Mouse (Mus musculus) kidney, embryonic 15.5 days (tissue): ENCODE measurements around the gene Blnk. TPM values are rescaled to one million over a fixed set of nuclear protein-coding genes. Genes with fewer than 3 reads are reported as not detected.

Experiments
- ATAC-seq: fragments of 200-750 bp; cut with Nextera tagmentation; replicated peaks from 2 replicates; pipeline ENCODE4 v1.8.0; 2017; ENCODE audit warnings: moderate TSS enrichment; ENCODE audit not compliant: low FRiP score
- H3K27ac ChIP-seq: fragments of 300-500 bp; sonication (generic); 2 replicates; pipeline ENCODE4 v1.5.1; 2015; ENCODE audit warnings: mild to moderate bottlenecking, inconsistent platforms
- H3K27me3 ChIP-seq: fragments of 300-500 bp; sonication (generic); 2 replicates; pipeline ENCODE4 v1.6.1; 2015; ENCODE audit warnings: inconsistent platforms
- H3K36me3 ChIP-seq: fragments of 300-500 bp; sonication (generic); 2 replicates; pipeline ENCODE4 v1.6.1; 2015; ENCODE audit warnings: inconsistent platforms
- H3K4me1 ChIP-seq: fragments of 300-500 bp; sonication (generic); 2 replicates; pipeline ENCODE4 v1.6.1; 2015; ENCODE audit warnings: inconsistent platforms
- H3K4me2 ChIP-seq: fragments of 300-500 bp; sonication (generic); 2 replicates; pipeline ENCODE4 v1.6.1; 2015; ENCODE audit warnings: moderate library complexity, mild to moderate bottlenecking, inconsistent platforms
- H3K4me3 ChIP-seq: fragments of 300-500 bp; sonication (generic); replicated peaks from 2 replicates; pipeline ENCODE4 v1.5.1; 2015; ENCODE audit warnings: mild to moderate bottlenecking, inconsistent platforms
- H3K9ac ChIP-seq: fragments of 300-500 bp; sonication (generic); 2 replicates; pipeline ENCODE4 v1.6.1; 2015; ENCODE audit warnings: mild to moderate bottlenecking, inconsistent platforms
- H3K9me3 ChIP-seq: fragments of 300-500 bp; sonication (generic); replicated peaks from 2 replicates; pipeline ENCODE4 v1.6.1; 2016; ENCODE audit warnings: inconsistent platforms
- WGBS: fragments of 180-500 bp; shearing (Covaris S2); methylation state at CpG from one replicate; pipeline ENCODE4 v1.1.7; 2015; ENCODE audit warnings: mixed read lengths; 5-methylcytosine and 5-hydroxymethylcytosine counted together
- polyA plus RNA-seq: library from polyadenylated mRNA; unstranded; fragments of >200 nt; fragmentation: Nextera tagmentation; extraction: Ambion mirVana; gene quantifications from 2 replicates; pipeline ENCODE4 v1.2.1, GENCODE M21; 2015

Blnk gene
- polyA plus RNA-seq, 1 experiment from 2014 or later = 12.6 TPM

GRCm38 (mm10) chr19:40946937-40947577 lies 47.3 kb downstream of the Blnk start:
- Histone ChIP-seq H3K4me2 (no peak overlapping the region), H3K36me3 (no peaks in the 10 kb centered on the region), H3K27ac (no peak overlapping the region), H3K4me1 (no peaks in the 10 kb centered on the region), H3K9ac (no peak overlapping the region), H3K4me3 (no peak overlapping the region), H3K27me3 (no peaks in the 10 kb centered on the region), H3K9me3 (no peaks in the 10 kb centered on the region)
- no peak for ATAC-seq
- 81% methylated on average over 4 of the region's 4 CpGs for WGBS

- Histone ChIP-seq H3K9me3 (0 out of 2 replicates have a peak, but pooled peaks cover 5% of the 10 kb centered on the region), H3K9ac (no peak overlapping the region), H3K27ac (no peak overlapping the region), H3K4me2 (no peak overlapping the region), H3K36me3 (peaks cover 7% of the 10 kb centered on the region; the same call in 1 of the 2 replicates), H3K4me1 (no peaks in the 10 kb centered on the region), H3K27me3 (no peaks in the 10 kb centered on the region), H3K4me3 (no peak overlapping the region)
- ATAC-seq = no peak
- WGBS = 84% methylated on average over 7 of the region's 7 CpGs
Observed at GRCm38 (mm10) chr19:40943552-40943951, 50.8 kb downstream of the Blnk start.

- Histone ChIP-seq H3K4me1 (no peaks in the 10 kb centered on the region), H3K27ac (no peak overlapping the region), H3K9ac (no peak overlapping the region), H3K27me3 (no peaks in the 10 kb centered on the region), H3K4me3 (no peak overlapping the region), H3K36me3 (peaks cover 7% of the 10 kb centered on the region; the same call in 1 of the 2 replicates), H3K4me2 (no peak overlapping the region), H3K9me3 (0 out of 2 replicates have a peak, but pooled peaks cover 5% of the 10 kb centered on the region)
- 54% methylated on average over 5 of the region's 5 CpGs for WGBS
- ATAC-seq = no peak
Observed at GRCm38 (mm10) chr19:40936038-40936437, 58.3 kb downstream of the Blnk start.

- Histone ChIP-seq H3K27me3 (no peaks in the 10 kb centered on the region), H3K4me3 (no peak overlapping the region), H3K4me2 (no peak overlapping the region), H3K9me3 (0 out of 2 replicates have a peak, but pooled peaks cover 5% of the 10 kb centered on the region), H3K4me1 (no peaks in the 10 kb centered on the region), H3K27ac (no peak overlapping the region), H3K36me3 (peaks cover 7% of the 10 kb centered on the region; the same call in 1 of the 2 replicates), H3K9ac (no peak overlapping the region)
- ATAC-seq = no peak
- WGBS = 48% methylated on average over 8 of the region's 8 CpGs
Observed at GRCm38 (mm10) chr19:40935376-40935775, 59.0 kb downstream of the Blnk start.

GRCm38 (mm10) chr19:40931581-40932369 lies 62.6 kb downstream of the Blnk start:
- Histone ChIP-seq H3K9ac (no peak overlapping the region), H3K27ac (no peak overlapping the region), H3K27me3 (no peaks in the 10 kb centered on the region), H3K4me3 (no peak overlapping the region), H3K4me1 (no peaks in the 10 kb centered on the region), H3K9me3 (no peaks in the 10 kb centered on the region), H3K4me2 (no peak overlapping the region), H3K36me3 (no peaks in the 10 kb centered on the region)
- WGBS = 75% methylated on average over 9 of the region's 9 CpGs
- ATAC-seq = no peak

- H3K4me2 ChIP-seq = peak overlapping the region; percentile 66
- ATAC-seq = no peak
- peak overlapping the region; percentile 73 for H3K4me3 ChIP-seq
- H3K36me3 ChIP-seq = no peaks in the 10 kb centered on the region
- H3K4me1 ChIP-seq = 0 out of 2 replicates have a peak, but pooled peaks cover 6% of the 10 kb centered on the region
- WGBS = 3% methylated on average over 6 of the region's 6 CpGs
- H3K9ac ChIP-seq = peak overlapping the region; percentile 62
- H3K9me3 ChIP-seq = peaks cover 7% of the 10 kb centered on the region
- peak overlapping the region; percentile 96 for H3K27ac ChIP-seq
- H3K27me3 ChIP-seq = peaks cover 24% of the 10 kb centered on the region
Observed at GRCm38 (mm10) chr19:40895393-40895703, 99.0 kb downstream of the Blnk start.

GRCm38 (mm10) chr19:40894519-40895392 lies 99.6 kb downstream of the Blnk start, which contains the start of gene Zfp518a:
Gene Zfp518a, plus strand, starts transcription at chr19:40894705.
- H3K27ac ChIP-seq = peak within 1 kb of the TSS; percentile 96
- H3K4me3 ChIP-seq = peak within 1 kb of the TSS; percentile 73
- H3K4me2 ChIP-seq = peak within 1 kb of the TSS; percentile 66
- under 1% methylated on average over 89 of the region's 89 CpGs for WGBS
- peaks cover 28% of the 10 kb centered on the region for H3K27me3 ChIP-seq
- peak; percentile 93 for ATAC-seq
- H3K9ac ChIP-seq = peak within 1 kb of the TSS; percentile 62
- 0 out of 2 replicates have a peak, but pooled peaks cover 6% of the 10 kb centered on the region for H3K4me1 ChIP-seq
- no peaks in the 10 kb centered on the region for H3K36me3 ChIP-seq
- H3K9me3 ChIP-seq = peaks cover 7% of the 10 kb centered on the region

- H3K27ac ChIP-seq = peak overlapping the region; percentile 96
- peak overlapping the region; percentile 66 for H3K4me2 ChIP-seq
- 0 out of 2 replicates have a peak, but pooled peaks cover 6% of the 10 kb centered on the region for H3K4me1 ChIP-seq
- peak overlapping the region; percentile 62 for H3K9ac ChIP-seq
- peaks cover 7% of the 10 kb centered on the region for H3K9me3 ChIP-seq
- peaks cover 32% of the 10 kb centered on the region for H3K27me3 ChIP-seq
- peak overlapping the region; percentile 73 for H3K4me3 ChIP-seq
- ATAC-seq = peak; percentile 52
- WGBS = 47% methylated on average over 21 of the region's 21 CpGs
- H3K36me3 ChIP-seq = no peaks in the 10 kb centered on the region
Observed at GRCm38 (mm10) chr19:40894071-40894506, 100.2 kb downstream of the Blnk start.

- Histone ChIP-seq H3K4me1 (0 out of 2 replicates have a peak, but pooled peaks cover under 1% of the 10 kb centered on the region), H3K9me3 (peaks cover 4% of the 10 kb centered on the region), H3K9ac (no peak overlapping the region), H3K27me3 (peaks cover 69% of the 10 kb centered on the region), H3K36me3 (no peaks in the 10 kb centered on the region), H3K27ac (no peak overlapping the region), H3K4me2 (no peak overlapping the region), H3K4me3 (no peak overlapping the region)
- WGBS = 100% methylated on average over 1 of the region's 1 CpGs
- no peak for ATAC-seq
Observed at GRCm38 (mm10) chr19:40888887-40889286, 105.4 kb downstream of the Blnk start.

- no peaks in the 10 kb centered on the region for H3K9me3 ChIP-seq
- no peaks in the 10 kb centered on the region for H3K36me3 ChIP-seq
- no peak overlapping the region for H3K27ac ChIP-seq
- 90% methylated on average over 4 of the region's 4 CpGs for WGBS
- peaks cover 87% of the 10 kb centered on the region for H3K27me3 ChIP-seq
- H3K4me1 ChIP-seq = no peaks in the 10 kb centered on the region
- ATAC-seq = no peak
- no peak overlapping the region for H3K4me2 ChIP-seq
- no peak overlapping the region for H3K9ac ChIP-seq
- no peak overlapping the region for H3K4me3 ChIP-seq
Observed at GRCm38 (mm10) chr19:40881700-40882099, 112.6 kb downstream of the Blnk start.
